Mouse (Mus musculus) cortical plate, adult 2 months (tissue): ENCODE measurements around the gene Ano8.
"Not testable (repeated sequence)": the region's sequence is repeated elsewhere in the genome, so short reads cannot be mapped to it uniquely, and the experiment has no call there.

Experiments
- CTCF ChIP-seq: fragments of 200-500 bp; IDR thresholded peaks from 2 replicates; pipeline ENCODE4 v1.5.1; 2011; ENCODE audit warnings: mild to moderate bottlenecking, control low read depth, low read length; ENCODE audit not compliant: insufficient read depth; ENCODE audit errors: extremely low read depth
- POLR2A ChIP-seq: fragments of 200-500 bp; IDR thresholded peaks from 2 replicates; pipeline ENCODE4 v1.6.1; 2011; ENCODE audit warnings: mild to moderate bottlenecking, low read length, control low read depth; ENCODE audit not compliant: insufficient read depth; ENCODE audit errors: extremely low read depth

DNA sequence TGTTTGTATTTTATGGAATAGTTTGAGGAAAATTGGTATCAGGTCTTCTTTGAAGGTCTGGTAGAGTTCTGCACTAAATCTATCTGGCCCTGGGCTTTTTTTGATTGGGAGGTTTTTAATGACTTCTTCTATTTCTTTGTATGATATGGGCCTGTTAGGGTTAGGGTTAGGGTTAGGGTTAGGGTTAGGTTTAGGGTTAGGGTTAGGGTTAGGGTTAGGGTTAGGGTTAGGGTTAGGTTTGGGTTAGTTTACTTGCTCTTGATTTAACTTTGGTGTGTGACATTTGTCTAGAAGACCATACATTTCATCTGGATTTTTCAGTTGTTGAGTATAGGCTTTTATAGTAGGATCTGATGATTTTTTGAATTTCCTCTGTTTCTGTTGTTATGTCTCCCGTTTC is 52.8 kb downstream of the Ano8 start:
- not testable (repeated sequence) for TF ChIP-seq CTCF, POLR2A
